Mouse (Mus musculus): ENCODE measurements around the gene Angptl2. TPM values are rescaled to one million over a fixed set of nuclear protein-coding genes. Genes with fewer than 3 reads are reported as not detected.

Gene Angptl2
- total RNA-seq, 2 experiments from 2014 or later = 4.7 to 7.2 TPM

DNA sequence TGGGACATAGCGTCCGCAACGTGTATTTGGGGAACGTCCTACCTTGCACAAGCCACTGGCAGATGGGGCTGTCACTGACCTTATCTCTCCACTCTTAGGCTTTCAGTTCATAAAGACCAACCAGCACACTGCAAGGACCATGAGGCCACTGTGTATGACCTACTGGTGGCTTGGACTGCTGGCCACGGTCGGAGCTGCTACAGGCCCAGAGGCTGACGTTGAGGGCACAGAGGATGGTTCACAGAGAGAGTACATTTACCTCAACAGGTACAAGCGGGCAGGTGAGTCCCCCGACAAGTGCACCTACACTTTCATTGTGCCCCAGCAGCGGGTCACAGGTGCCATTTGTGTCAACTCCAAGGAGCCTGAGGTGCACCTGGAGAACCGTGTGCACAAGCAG is 12.2 kb downstream of the Angptl2 start:
- DNase-seq = no peak
- intact Hi-C loops (cut with DNase I) = no loop called here

DNA sequence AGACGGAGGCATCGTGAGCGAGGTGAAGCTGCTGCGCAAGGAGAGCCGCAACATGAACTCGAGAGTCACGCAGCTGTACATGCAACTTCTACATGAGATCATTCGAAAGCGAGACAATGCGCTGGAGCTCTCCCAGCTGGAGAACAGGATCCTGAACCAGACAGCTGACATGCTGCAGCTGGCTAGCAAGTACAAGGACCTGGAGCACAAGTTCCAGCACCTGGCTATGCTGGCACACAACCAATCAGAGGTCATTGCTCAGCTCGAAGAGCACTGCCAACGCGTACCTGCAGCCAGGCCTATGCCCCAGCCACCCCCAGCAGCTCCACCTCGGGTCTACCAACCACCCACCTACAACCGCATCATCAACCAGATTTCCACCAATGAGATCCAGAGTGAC is 12.7 kb downstream of the Angptl2 start:
- intact Hi-C loops (cut with DNase I) = no loop called here

DNA sequence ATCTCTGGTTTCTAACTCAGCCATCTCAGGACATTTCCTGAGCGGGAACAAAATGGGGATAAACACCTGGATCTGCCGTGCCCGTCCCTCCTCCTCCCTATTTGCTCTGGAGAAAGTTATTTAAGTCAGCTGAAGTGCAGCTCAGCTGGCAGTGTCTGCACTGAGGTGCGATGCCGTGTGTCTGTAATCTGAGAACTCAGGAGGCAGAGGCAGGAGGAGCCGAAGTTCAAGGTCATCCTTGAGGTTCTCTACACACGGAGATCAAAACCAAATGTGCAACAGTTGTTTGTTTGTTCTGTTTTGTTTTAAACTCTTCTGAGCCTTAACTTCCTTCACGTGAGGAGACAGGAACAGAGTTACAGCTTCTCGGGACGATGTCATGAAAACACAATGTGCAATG is 14.8 kb downstream of the Angptl2 start:
- DNase-seq = no peak
- intact Hi-C loops (cut with DNase I) = no loop called here

More for the DNA sequence above, 12.7 kb downstream of the Angptl2 start:
- DNase-seq = no peak

DNA sequence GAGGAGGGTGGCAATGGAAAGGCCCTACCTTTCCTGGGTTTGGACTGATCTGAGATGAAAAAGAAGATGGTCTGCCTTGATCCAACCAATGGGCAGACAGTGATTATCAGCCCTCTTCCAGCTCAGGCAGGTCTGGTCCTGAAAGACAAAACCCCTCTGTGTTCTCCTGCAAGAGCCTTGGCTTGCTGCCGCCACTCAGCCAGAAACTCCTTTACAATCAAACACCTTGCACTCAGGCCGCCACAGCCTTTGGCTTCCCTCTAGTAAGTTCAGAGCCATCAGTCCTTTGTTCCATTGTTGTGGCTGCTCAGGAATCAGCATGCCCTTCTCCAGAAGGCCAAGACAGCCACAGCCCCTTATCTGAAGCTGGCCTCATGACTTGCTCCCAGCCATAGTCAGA is 15.9 kb downstream of the Angptl2 start:
- DNase-seq = no peak
- intact Hi-C loops (cut with DNase I) = no loop called here

DNA sequence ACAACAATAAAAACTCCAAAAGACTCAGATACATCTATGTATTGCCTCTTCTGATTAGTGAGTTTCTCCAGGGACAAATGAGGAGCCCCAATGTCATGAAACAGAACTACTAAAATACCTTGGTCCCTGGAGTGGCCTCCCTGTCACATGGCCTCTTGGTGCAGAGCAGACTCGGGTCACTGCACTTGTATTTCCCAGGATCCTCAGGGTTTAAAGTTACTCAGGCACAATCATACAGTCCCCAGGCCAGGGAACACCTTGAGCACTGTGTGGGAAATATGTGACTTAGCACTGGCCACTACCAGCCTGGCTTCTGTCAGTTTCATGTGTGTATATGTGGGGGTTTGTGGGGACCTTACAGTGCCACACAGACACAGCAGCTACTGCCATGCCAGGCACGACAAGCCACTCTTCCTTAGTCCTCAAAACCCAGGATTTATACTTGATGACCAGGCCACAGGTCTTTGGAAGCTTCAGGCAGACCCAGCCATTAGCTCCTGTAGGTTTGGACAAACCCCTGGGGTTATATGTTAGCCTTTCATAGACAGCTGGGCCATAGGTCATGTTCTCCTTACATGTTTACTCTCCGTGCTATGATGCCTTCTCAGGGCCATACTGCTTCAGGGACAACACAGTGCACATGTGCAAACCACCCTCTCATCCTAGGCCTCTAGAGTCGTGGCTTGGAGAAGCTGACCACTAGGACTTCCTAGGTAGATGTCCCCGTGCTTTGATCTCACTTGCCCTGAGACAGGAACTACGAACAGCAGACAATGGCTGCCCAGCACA is 17.1 kb downstream of the Angptl2 start:
- intact Hi-C loops (cut with DNase I) = no loop called here
- DNase-seq = no peak

DNA sequence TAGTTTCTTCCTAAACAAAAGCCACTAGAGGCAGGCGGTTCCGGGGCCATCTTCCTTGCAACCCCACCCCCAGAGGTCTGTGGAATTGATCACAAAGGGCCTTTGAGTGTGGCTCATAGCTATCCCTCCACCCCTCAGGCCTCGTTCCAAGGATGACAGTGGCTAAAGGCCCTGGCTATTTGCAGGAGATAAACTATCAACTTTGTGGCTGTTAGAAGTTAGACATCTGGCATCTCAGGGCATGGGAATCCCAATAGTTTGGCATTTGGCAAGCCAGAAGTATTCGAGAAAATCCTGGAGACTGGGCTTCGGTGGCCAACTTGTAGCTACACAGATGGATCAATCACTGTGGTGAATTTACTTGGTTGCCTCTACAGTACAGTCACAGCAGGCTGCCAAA is 18.0 kb downstream of the Angptl2 start:
- DNase-seq = no peak
- intact Hi-C loops (cut with DNase I) = no loop called here

DNA sequence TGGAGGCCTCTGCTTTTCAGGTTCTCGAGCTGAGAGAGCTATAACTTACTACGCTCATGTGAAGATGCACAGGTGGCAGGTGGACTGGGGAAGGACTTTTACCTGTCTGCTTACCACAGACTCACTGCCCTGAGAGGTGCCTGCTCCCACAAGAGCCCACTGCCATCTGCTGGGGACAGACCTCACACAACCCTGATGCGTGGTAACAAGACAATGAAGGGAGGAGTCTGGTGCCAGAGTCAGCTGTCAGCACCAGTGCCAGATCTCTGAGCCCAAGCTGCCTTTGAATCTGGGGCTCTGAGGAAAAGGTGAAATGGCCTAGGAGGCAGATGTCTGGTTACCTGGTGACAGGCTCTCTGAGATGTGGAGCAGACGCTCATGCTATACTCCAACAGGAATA is 19.0 kb downstream of the Angptl2 start:
- intact Hi-C loops (cut with DNase I) = no loop called here
- DNase-seq = peak; percentile 41

DNA sequence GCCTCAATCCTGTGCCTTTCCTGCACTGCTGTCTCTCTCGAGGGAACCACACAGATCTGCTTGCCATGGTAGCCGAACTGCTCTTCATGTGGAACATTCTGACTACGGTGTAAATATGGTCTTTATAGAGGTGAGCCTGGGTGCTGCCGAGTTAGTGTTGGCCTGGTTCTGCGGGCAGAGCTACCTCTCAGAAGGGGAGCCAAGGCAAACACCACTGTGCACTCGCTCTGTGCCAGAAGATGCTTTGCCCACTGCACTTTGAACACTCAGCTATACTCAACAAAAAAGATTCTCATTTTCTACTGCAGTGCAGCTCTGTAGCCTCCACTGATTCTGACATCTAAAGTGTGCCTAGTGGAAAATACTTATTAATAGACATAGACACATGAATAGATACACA is 21.7 kb downstream of the Angptl2 start:
- intact Hi-C loops (cut with DNase I) = no loop called here
- DNase-seq = no peak

DNA sequence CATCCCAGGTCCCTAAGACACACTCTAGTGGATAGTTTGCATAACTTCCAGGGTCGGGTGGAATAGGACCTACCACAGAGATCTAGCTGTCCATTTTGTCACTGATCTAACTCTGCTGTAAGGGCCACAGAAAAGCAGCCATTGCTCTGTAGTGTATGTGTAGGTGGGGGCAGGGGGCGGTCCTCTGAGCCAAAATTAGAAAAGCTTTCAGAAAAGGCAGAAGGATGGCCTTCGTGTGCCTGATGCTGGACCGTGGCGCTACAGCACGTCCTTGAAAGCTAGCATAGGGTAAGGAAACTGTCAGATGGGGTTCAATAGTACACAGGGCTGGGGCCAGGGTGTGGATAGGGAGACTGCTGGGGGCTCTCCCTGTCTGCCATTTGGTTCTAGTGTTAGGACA is 29.0 kb downstream of the Angptl2 start:
- DNase-seq = no peak
- intact Hi-C loops (cut with DNase I) = no loop called here

DNA sequence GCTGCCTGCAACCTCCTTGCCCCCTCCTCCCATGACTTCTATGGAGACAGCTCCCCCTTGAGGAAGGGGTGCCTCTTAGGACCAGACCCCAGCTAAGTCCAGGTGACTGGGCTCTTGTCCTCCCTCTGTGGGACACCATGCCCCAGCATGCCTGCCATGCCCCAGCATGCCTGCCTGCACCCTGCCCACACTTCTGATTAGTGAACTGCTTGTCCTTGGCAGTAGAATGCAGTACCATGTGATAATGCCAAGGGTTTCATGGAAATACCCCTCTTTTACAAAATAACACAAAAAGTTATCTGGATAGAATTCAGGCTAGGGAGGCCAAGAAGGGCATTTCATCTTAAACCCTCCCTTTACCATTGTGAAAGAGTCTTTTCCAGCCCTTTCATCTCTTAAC is 29.5 kb downstream of the Angptl2 start:
- intact Hi-C loops (cut with DNase I) = no loop called here

DNA sequence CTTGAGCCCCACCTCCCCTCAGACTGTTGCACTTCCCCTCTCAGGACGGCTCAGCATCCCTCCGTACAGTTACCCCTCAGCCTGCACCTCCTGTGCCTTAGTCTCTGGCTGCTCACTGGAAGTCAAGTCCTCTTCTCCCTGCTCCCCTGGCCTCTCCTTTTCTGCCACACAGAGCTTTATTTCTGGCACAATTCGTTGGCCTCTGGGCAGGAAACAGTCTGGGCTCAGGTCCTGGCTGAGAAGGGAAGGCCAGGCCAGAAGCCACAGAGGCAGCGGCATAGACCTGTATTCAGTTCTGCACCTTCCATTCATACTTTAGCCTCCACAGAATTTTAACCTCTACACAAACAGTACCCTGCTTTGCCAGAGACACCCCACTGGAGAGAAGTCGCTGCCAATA is 31.0 kb downstream of the Angptl2 start:
- DNase-seq = no peak
- intact Hi-C loops (cut with DNase I) = no loop called here

More for the DNA sequence above, 29.5 kb downstream of the Angptl2 start:
- no peak for DNase-seq

DNA sequence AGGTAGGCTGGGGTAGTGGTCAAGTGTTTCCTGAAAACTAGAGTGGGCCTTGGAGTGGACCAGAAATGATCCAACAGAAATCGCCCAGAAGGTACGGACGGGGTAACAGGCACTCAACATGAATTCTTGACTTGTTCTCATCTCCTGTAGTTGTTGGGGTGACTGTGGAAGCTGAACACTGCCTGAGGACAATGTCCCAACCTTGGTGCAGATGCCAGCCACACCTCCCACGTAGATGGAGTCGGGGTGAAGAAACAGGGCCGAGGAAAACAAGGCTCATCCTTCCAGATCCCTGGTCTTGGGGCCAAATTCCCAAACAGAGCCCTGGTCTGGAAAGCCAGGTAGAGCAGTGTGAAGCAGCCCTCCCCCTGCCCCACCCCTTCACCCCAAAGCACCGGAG is 32.7 kb downstream of the Angptl2 start:
- intact Hi-C loops (cut with DNase I) = no loop called here
- no peak for DNase-seq

DNA sequence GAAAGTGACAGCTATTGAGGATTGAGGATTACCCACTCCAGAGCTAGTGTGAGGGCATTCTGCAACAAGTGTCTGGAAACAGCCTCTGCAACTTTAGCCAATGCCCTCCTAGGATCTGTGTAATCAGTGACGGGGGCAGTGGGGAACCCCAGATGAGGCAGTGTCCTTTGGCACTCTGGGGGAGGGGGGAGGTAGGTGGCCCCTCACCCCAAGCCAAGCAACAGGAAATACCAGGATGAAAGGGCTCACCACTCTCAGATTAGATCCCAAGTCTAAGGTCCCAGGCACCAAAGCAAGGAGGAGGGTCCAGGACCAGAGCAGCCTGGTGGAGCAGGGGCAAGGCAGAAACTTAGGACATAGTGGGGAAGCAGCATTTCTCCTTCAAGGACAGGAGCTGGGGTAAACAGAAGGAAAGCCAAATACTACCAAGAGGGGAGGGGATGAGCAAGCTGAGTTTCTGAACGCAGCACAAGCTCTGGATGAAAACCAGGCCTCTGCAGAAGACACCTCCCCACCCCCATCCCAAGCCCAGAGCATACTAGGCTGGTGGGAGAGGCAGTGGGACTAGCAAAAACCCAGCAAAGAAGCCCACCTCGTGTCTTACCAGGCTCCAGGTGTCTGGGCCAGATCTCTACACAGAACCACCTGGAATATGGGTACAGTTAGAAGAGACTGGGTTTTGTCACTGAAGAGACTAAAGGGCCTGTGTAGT is 34.2 kb downstream of the Angptl2 start:
- intact Hi-C loops (cut with DNase I) = no loop called here
- no peak for DNase-seq

DNA sequence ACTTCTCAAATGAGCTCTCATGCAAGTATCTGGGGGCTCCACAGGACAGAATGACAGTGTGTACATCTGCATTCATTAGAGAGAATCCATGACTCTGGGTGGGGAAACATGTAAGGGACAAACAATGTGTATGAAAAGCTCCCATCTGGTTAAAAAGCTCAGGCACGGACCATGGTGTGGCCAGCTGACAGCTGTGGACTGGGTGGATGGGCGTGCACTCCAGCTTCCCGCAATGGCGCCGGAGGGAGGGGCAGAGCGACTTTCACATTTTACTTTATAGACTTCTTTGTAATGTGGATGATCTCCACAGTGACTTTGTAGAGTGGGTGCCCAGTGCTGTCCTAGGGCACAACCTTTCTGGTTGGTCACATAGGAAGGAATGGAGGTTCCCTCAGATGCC is 36.9 kb downstream of the Angptl2 start:
- intact Hi-C loops (cut with DNase I) = no loop called here
- no peak for DNase-seq

DNA sequence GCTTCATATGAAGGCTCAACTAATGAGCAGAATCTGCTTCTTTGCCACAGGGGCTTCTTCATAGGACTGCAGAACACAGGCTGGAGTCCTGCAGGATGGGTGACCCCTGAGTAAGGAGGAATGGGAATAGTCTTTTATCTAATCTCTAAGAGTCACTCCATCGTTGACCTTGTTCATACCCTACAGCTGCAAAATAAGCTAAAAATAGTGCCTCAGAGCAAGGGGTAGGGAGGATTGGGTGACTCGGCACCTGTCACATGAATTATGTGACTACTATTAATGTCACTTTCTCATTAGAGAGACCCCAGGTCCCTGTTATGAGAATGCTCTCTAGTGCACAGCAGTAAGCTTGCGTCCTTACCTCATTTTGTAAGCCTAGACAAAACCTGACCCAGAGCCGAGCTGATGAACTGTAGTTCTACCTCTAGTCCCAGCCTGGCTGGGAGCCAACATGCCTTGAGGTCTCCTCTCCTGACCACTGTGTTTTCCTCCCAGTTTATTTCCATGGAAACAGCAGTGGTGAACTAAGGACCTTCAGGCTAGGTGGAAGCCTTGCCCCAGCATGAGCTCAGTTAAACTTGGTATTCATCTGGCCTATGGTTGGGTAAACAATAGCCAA is 37.8 kb downstream of the Angptl2 start:
- no peak for DNase-seq
- intact Hi-C loops (cut with DNase I) = no loop called here

DNA sequence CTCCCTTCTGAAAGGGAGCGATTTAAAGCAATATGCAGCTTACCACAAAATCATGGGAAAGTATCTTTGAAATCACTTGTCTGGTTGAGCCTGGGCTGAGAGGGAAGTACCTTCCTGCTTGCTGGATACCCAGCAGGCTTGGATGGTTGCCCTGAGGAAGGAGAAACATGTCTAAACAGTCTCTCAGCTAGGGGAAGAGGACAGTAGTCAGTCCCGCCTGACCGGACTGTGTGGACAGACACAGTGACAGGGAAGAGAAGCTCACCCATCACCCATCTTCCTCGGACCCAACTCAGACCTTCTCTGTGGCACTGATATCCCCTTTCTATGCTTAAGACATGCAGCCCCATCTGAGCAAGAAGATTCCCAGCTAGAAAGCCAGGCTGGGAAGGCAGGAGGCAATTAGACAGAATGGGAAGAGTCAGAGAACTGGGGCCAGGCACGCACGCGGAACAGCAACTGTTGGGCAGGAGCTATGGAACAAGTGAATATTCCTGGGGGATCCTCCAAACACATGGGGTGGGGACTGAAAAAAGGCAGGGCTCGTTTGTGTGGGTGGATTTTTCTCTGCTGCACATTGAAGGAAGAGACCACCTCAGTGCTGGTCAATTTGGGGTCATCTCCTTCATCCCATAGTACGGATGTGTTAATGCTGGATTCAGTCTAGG is 38.6 kb downstream of the Angptl2 start:
- intact Hi-C loops (cut with DNase I) = no loop called here
- DNase-seq = no peak

DNA sequence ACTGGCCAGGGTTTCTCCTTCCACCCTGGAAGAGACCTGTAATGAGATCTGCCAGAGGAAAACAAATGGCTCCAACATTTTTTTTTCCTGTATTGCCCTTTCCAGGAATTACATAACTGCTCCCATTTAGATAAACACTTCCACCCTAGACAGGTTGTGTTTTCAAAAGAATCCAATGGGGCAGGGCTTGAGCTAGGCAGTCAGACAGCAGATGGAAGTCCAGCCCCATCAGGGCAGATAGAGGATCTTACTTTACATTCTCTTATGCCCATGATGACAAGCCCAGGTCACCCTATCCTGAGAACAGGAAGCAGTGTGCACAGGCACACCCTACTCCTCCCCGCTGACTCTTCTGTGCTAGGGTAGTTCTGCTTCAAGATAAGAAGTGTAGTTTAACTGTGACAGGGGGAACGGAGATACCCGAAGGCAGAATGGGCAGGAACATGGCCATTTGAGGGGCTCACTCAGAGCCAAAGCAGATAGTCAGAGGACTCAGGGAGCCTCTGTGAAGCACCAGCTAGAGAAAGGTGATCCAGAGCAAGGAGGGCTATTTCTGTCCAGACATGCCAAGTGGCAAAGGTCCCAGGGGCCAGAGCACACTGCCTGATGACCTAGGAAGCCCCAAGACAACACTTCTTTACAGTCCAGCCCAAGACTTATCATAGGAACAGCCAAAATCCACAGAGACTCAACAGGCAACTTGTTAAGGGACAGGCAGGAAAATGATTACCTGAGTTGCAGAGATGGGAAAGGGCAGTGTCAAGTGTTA is 41.1 kb downstream of the Angptl2 start:
- no peak for DNase-seq
- intact Hi-C loops (cut with DNase I) = no loop called here

DNA sequence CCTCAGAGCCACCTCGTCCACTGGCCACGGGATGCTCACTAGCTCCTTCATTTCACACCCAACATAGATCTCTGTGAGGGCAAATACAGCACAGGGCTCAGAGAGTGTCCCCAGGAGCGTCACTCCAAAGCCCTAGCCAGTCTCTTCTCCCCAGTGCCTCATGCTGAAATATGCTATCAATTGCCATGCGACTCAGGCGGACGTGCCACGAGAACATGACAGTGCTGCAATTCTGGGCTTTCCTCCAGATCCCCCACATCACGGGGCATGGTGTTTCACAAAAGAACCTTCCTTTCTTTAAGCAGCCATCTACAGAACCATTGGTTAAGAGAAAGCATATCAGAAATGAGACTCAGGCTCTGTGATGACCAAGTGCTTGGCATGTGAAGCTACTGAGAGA is 44.9 kb downstream of the Angptl2 start:
- DNase-seq = peak; percentile 14
- intact Hi-C loops (cut with DNase I) = no loop called here

DNA sequence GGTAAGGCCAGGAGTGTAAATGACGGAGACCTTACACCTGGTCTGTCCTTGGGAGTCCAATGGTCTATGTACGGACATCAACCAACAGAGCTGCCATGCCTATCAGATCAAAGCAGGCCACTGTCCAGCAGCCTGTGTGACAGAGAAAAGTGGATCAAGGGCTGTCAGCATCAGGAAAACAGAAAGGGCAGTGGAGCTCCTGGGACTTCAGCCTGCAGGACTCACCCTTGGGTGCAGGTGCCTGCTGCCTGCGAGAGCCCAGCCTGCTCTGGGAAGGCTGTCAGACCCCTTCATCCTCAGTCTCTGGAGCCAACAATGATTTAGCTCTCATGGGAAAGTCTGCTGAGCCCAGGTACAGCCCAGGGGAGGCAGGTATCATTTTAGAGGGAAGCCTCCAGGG is 45.6 kb downstream of the Angptl2 start:
- intact Hi-C loops (cut with DNase I) = no loop called here
- no peak for DNase-seq

DNA sequence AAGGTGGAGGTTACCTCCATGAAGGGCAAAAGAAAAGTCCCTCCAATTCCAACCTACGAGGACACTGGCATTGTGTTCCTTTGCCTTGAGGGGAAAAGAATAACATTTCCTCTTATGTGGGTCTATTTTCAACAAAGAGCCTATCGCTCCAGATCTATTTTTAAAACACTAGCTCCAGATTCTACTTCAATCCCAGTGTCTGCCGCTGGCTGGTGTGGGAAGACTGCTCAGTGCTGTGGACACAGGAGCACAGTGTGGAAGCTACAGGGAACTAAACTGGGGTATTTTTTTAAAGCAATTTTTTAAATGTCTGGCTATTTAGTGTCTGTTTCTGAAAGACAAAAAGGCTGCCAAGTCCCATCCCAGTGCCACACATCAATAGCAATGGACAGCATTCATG is 49.9 kb downstream of the Angptl2 start:
- intact Hi-C loops (cut with DNase I) = no loop called here
- no peak for DNase-seq

DNA sequence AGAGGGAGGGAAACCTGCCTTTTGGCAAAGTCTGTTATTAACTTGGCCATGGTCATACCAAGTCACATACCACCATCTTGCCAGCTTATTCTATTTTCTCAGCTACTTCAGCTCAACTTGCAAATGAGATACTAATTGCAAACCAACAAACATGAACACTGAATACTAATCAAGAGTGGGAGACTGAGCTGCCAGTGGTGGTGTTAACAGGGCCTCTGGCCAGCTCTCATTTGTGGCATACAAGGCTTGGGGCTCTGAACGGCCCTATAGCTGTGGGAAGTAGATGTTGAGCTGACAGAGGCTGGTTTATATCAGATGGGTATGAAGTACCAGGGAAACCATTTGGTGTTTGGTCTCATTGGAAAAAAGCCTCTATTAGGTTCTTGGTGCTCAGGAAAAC is 51.2 kb downstream of the Angptl2 start:
- no peak for DNase-seq
- intact Hi-C loops (cut with DNase I) = no loop called here
